Mouse (Mus musculus) liver, embryonic 14.5 days (tissue): ENCODE measurements at regions not wholly inside any gene's neighbourhood (a gene's known extent, or its start where the extent isn't known, plus 50 kb on each side); places are given as distances from the start of the nearest gene placed in this dataset.

ENCODE experiments used
- CTCF ChIP-seq: IDR thresholded peaks from 2 replicates; pipeline ENCODE4 v1.5.1; 2016; ENCODE audit warnings: antibody characterized with exemption, low read depth, control low read depth
- EP300 ChIP-seq: IDR thresholded peaks from 2 replicates; pipeline ENCODE4 v1.6.1; 2016; ENCODE audit warnings: antibody characterized with exemption, low read depth

DNA sequence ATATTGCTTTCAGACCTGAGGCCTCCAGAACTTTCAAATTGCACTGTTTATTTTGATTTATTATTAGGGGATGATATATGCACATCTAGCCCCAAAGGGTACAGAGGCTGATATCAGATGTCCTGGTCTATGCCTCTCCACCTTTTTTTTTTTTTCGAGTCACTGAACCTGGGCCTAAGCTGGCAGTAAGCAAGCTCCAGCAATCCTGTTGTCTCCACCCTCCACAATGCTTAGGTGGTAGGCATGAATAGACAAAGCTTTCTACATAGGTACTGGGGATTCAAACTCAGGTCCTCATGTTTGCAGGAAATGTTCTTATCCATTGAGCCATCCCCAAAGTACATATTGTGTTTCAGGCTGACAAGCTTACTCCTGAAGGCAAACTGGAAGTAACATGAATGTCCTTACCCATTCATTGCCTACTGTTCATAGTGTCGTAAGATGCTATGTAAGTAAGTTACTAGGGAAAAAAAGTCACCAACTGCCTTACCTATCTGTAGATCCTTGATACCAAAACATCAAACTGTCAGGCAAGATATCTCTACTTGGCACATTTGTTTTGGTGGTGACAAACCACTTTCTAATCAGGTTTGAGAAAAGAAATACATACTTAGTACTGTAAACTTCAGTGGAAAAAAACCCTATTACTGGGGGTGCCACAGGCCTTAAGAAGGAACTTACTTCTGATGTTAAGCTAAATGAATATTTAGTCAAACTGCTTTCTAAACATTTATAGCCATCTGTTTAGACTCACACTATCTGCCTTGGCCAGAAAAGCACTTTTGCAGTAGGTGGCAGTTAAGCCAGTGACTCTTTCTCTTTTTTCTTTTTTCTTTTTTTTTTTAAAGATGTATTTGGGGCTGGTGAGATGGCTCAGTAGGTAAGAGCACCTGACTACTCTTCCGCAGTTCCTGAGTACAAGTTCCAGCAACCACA is 85.8 kb upstream of the Tbl1x start:
- TF ChIP-seq CTCF = no peak
- peak; percentile 94 for TF ChIP-seq EP300
